Mouse (Mus musculus): ENCODE data around the gene Adcy2.

GRCm38 (mm10) chr13:68981048-68981447 lies 18.3 kb downstream of the Adcy2 start:
- no peak for TF ChIP-seq CTCF (IDR thresholded peaks at IDR 0.05; ENCODE audit: control insufficient read depth, insufficient read depth, insufficient replicate concordance, low read depth, low read length)
- no peak for TF ChIP-seq POLR2A (IDR thresholded peaks at IDR 0.05; ENCODE audit: control insufficient read depth, low read depth, low read length)
